Mouse (Mus musculus): ENCODE results near the gene Acsbg1.

Acsbg1 gene

GRCm38 (mm10) chr9:54671962-54672361, 10.3 kb upstream of the Acsbg1 start:
- no peak for DNase-seq (ENCODE audit: low spot score in 2 of 2)

DNA sequence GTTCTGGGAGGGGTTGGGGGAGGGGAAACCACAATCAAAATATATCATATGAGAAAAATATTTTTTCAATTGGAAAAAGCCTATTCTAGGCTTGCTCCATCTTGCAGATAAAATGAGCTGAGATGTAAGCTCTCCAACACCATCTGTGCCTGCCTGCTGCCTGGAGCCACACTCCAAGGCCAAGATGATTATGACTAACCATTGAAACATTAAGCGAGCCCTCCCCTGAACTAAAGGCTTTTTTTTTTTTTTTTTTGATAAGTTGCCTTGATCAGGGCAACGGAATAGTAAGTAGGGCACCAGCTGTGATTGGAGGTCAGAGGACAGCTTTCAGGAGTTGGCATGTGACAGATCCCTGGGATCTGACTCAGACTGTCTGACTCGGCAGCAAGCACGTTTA, 6.8 kb upstream of the Acsbg1 start:
- DNase-seq (ENCODE audit: low spot score in 2 of 2) = no peak

DNA sequence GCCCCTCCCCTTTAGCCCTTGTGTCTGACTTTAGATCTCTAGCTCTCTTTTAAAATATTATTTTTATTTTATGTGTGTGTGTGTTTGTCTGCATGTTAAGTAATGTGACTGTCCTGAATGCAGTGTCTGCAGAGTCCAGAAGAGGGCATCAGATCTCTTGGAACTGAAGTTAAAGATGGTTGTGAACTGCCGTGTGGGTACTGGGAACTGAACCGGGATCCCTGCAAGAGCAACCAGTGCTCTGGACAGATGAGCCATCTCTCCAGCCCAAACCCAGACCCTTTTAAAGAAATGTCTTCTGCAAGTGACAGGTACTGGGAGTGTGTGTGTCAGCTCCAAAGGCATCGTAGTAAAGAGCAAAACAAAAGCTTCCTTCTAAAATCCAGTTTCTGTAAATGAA, 4.4 kb upstream of the Acsbg1 start:
- DNase-seq (ENCODE audit: low spot score in 2 of 2) = no peak

DNA sequence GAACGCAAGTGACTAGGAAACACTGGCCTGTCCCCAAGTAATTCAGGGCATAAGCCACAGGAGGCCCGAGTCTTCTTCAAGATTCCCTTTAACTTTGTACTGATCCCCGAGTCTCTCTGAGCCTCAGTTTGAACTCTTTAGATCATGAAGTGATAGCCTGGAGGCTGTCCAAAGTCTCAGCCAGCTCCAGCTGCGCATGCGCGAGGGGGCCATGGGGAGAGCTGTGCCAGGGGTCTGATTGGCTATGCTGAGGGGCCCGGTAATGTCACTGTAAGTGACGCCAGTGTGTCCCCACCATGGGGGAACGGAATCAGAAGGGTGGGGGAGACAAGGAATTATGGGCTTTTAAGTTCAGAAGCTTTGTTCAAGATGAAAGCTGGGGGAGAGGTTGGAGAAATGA, 2.7 kb upstream of the Acsbg1 start:
- no peak for DNase-seq (ENCODE audit: low spot score in 2 of 2)

DNA sequence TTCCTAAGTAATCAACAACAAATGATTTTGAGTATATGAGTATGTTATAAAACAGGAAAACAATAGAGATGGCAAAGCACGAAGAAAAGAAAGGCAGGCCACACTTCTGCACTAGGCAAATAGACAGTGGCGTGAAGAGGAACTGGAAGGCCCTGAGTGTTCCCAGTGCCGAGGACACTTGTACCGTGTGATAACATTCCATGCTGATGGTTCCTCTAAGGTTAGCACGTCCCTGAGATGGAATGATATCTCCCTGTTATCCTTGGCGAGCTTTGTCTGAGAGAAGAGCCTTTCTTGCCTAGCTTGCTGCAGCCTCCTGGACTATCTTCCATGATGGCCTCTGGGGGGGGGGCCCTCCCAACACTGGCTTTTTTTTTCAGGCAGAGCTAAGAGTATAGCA, 2.9 kb downstream of the Acsbg1 start:
- DNase-seq (ENCODE audit: low spot score in 2 of 2) = no peak

- no peak for DNase-seq (ENCODE audit: low spot score in 2 of 2)
Measured at GRCm38 (mm10) chr9:54656402-54656801, 5.3 kb downstream of the Acsbg1 start.

DNA sequence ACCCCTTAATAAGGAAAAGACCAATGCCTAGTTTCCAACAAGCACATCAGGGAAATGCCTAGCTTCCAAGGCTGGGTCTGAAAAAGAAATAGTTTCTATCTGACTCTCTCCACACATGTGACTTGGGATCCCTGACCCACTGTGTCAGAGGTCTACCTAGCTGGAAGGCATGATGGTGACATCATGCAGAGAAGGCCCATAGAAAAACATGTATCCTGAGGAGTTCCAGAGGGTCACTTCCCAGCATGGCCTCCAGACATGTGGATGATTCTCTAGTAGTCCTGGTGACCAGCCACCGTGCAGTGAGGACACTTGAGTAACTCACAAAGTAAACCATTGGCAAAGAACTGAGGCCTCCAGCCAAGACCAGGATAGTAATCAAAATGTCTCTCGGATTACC, 5.8 kb downstream of the Acsbg1 start:
- no peak for DNase-seq (ENCODE audit: low spot score in 2 of 2)

DNA sequence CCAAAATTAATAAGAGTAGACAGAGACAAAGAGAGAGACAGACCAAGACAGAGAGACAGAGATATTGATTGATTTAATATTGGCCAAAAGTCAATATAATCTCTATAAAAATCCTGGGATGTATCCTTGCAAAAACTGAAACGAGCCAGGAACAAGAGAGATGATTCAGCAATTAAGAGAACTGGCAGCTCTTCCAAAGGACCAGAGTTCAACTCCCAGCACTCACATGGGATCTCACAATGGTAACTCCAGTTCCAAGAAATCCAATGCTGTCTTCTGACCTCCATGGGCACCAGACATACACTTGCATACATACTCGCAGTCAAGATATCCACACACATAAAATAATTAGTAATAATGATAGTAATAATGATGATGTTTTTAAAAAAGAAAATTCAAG, 8.9 kb downstream of the Acsbg1 start:
- no peak for DNase-seq (ENCODE audit: low spot score in 2 of 2)

- no peak for DNase-seq (ENCODE audit: low spot score in 2 of 2)
Measured at GRCm38 (mm10) chr9:54649360-54649759, 12.3 kb downstream of the Acsbg1 start.

- no peak for DNase-seq (ENCODE audit: low spot score in 2 of 2)
Measured at GRCm38 (mm10) chr9:54647456-54647855, 14.2 kb downstream of the Acsbg1 start.

GRCm38 (mm10) chr9:54646252-54646651, 15.4 kb downstream of the Acsbg1 start:
- no peak for DNase-seq (ENCODE audit: low spot score in 2 of 2)

- DNase-seq (ENCODE audit: low spot score in 2 of 2) = no peak
Measured at GRCm38 (mm10) chr9:54645530-54645929, 16.1 kb downstream of the Acsbg1 start.

- no peak for DNase-seq (ENCODE audit: low spot score in 2 of 2)
Measured at GRCm38 (mm10) chr9:54643179-54643578, 18.5 kb downstream of the Acsbg1 start.

DNA sequence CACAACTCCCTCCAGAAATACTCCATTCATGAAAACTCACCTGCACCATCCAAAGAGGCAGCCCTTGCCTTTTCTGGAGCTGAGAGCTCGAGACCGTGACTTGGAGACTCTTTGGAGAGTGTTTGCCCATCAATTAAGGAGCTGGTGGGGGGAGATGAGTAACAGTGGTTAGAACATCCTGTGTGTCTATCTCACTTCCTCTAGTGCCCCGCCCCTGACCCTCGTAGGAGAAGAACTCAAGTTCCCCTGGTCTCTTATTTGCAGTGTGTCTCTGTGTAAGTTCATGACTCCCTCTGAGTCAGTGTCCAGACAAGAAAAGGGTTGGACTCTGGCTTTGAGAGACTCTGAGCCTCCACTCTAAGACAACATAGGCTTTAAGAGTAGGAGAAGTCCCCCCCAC, 19.1 kb downstream of the Acsbg1 start:
- DNase-seq (ENCODE audit: low spot score in 2 of 2) = no peak

DNA sequence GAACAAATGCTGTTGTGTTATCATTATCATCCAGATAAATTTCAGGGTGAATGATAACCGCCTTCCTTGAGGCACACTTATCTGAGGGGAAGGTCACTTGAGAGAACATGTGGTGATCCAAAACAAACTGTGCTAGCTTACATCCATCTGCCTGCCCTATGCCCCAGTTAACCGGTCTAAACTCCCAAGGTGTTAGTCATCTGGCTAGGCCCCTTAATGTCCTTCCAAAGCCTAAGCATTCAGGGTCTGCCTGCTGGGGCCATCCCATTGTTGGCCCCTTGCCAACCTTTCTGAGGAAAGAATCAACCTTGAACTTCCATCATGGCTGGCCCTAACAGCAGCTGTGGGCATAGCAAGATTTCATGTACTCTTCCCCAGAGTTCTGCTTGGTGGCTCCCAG, 19.5 kb downstream of the Acsbg1 start:
- DNase-seq (ENCODE audit: low spot score in 2 of 2) = no peak

- DNase-seq (ENCODE audit: low spot score in 2 of 2) = no peak
Measured at GRCm38 (mm10) chr9:54641548-54641947, 20.1 kb downstream of the Acsbg1 start.

GRCm38 (mm10) chr9:54639192-54639591, 22.5 kb downstream of the Acsbg1 start:
- DNase-seq (ENCODE audit: low spot score in 2 of 2) = no peak

DNA sequence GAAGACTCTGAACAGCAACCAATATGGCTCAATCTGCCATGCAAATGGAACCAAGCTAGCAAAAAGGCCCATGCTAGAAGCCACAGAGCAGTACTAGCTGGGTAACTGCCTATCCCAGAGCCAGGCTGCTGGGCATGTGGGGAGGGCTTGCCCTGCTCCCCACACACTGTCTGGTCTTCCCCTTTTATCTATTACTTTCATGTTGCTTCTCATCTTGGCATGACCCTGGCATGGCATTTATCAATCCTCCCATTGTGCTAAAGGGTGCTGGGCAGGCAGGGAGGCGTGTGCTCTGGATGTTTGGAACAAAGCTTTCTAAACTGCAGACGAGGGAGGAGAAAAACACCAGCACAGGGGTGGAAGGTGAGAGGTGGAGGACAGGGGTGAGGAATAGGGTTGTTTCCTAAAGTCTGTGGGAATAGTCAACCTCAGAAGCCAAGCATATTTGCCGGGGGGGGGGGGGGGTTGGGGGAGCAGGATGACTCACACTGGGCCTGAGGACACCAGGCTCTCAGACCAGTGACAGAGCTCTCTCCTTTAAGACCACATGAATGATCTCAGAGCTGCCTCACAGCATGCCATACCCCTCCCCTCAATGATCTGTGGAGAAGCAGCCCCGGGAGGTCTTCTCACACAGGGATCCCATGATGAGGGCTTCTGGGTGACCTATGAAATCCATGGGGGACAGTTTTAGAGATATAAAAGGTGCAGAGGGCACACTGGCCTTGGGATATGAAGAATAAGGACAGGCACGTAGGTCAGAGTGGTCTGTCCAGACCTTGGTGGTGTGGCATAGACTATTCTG, 24.0 kb downstream of the Acsbg1 start:
- no peak for DNase-seq (ENCODE audit: low spot score in 2 of 2)

GRCm38 (mm10) chr9:54633401-54633800, 28.3 kb downstream of the Acsbg1 start:
- no peak for DNase-seq (ENCODE audit: low spot score in 2 of 2)

- DNase-seq (ENCODE audit: low spot score in 2 of 2) = no peak
Measured at GRCm38 (mm10) chr9:54630905-54631304, 30.8 kb downstream of the Acsbg1 start.

DNA sequence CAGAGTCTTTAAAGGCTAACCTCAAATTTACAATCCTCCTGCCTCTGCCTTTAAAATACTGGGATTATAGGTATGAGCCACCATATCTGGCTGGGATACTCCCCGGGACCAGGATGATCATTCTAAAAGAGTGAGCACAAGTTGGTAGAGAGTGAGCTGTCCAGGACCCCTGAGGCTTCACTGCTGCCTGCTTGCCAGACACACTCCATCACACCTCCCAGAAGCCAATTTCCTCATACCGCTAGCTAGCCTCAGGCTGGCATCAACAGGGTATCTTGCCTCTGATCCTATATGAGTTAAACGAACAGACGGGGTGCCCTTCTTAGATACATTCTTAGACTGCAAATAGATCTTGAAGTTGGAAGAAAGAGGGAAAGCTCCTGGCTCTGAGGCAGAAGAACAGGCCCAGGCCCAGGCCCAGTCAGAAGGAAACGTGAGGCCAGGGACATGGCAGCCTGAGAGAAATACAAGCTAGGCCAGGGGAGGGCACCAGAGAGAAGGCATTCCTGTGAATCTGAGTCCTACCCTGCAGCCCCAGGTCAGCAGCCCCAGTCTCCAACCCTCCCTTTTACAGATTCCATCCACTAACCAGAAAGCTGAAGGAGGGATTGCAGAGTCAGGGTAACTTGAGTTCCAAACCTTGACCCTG, 31.9 kb downstream of the Acsbg1 start:
- no peak for DNase-seq (ENCODE audit: low spot score in 2 of 2)

DNA sequence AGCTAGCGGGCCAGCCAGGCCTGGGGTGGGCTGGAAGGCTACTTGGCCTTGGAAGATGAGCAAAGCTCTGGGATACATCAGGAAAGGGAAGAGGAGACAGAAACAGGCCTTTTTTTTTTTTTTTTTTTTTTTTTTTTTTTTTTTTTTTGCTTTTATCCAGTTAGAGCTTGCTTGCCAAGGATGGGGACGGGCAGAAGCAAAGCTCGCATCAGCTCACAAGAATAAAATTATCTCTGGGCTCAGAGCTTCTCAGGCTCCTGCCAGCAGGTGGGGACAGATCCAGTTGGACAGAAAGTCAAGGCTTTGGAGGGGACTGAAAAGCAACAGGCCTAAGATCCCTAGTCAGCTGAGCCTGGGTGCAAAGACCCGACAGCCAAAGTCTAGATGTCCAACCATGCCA, 32.9 kb downstream of the Acsbg1 start:
- DNase-seq (ENCODE audit: low spot score in 2 of 2) = no peak

- DNase-seq (ENCODE audit: low spot score in 2 of 2) = no peak
Measured at GRCm38 (mm10) chr9:54627240-54627639, 34.4 kb downstream of the Acsbg1 start.
